Mouse (Mus musculus) thymus, postnatal 4 days (tissue): ENCODE measurements at regions not wholly inside any gene's neighbourhood (a gene's known extent, or its start where the extent isn't known, plus 50 kb on each side); places are given as distances from the start of the nearest gene placed in this dataset.

Experiments used
- DNase-seq: peaks from one replicate; pipeline ENCODE4 v3.0.0; 2021

GRCm38 (mm10) chr11:20882756-20883155, 51.9 kb upstream of the Lgalsl start:
- DNase-seq: no peak

DNA sequence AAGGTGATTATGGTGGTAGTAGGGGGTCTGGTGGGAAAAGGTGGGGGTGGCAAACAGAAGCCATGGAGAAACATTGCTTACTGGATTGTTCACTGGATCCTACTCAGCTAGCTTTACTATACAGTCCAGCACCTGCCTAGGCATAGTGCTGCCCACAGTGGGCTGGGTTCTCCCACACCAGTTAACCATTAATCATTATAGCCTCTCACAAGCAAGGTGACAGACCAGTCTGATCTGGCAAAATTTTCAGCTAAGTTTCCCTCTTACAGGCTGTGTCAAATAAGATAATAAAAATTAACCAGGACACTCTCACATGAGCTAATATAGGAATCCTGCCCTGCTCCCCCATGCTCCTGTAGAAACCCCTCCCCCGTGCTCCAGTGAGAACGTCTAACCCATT, 53.1 kb upstream of the Lgalsl start:
- no peak for DNase-seq

GRCm38 (mm10) chr11:20887044-20887443, 56.2 kb upstream of the Lgalsl start:
- no peak for DNase-seq

DNA sequence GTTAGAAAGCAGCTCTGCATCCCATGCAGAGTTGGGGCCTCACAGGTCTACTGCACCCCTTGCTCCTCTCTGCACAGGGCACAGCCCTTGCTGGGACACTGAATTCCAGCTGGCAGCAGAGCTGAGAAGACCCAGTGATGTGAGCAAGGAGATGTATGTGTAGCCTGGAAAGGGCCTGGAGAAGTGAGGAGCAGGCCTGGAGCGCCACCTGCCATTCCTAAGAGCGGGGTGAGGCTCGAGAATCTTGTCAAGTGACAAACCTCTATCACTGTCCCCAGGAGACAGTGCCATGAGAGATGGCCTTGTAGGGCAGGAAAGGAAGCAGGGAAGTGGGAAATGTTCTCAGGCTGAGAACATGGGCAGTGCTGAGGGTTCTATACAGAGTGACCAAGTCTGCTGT, 59.6 kb upstream of the Lgalsl start:
- no peak for DNase-seq

DNA sequence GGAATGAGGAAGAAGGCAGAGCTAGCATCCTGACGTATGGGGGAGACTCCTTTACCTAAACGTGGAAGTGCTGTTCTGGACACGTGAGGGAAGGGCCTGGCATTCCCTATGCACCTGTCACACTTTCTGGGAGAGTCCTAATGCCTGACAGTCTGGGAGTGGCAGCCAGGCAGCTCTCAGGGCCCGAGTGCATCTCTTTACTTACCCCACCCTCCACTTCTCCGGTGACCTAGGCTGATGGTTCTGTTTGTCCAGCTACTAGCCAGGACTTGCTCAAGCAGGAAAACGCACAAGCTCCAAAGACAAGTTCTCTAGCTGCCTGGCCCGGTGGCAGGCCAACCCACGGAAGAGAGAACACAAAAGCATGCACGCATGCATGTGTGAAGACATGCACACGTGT, 60.9 kb upstream of the Lgalsl start:
- no peak for DNase-seq

DNA sequence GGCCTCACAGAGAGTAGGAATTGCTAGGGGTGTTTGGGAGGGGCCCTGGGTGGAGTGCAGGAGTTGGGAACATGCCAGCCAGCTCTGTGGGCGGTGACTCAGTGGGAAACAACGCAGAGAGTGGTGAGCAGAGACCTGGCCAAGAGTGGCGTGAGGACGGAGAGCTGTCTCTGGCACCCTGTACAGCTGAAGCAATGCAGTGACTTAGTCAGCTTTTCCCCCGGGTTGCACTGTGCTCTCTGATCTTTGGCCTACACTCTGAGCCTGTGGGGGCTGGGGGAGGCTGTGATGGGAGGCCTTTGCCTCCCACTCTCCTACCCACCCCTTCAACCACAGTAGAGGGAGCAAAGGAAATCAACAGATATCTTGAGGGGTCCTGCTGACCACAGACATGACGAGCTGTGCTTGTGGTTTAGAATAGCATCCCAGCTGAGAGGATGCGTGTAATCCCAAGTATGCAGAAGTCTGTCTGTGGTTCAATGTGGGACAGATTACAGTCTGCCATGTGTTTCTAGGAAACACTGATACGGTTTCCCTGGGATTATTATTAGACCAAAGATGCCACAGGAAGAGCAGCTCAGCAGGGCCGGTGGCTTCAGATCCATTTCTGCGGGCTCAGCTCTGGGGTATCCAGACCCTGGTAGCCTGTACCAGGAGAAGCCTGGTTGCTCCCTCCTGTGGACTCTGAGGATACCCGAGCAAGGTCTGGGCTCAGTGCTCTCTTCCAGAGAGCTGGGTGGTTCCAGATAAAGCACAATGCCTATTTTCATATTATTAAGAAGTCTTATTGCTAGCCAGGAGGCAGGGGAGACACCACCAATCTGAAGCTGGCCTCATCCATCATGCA, 65.6 kb upstream of the Lgalsl start:
- DNase-seq: peak; percentile 13

- DNase-seq: no peak
These were observed 66.6 kb upstream of the Lgalsl start for GRCm38 (mm10) chr11:20897468-20897867.

DNA sequence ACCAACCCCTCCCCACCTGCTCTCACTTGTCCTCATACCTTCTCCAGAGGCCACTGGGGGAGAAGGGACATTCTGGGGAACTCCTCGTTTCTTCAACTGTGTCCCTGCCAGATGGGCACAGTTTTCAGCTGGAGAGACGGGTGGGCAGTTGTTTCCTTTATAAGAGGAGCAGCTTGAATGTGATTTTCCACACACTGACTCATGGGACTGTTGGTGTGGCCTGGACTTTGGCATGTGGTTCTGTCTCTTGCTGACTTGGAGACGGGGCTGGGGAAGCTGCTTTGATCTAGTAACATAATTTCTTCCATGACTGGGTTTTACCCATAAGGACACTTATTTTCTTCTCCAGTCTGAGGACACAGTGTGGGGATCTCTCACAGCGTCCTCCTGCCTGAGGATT, 67.7 kb upstream of the Lgalsl start:
- DNase-seq: no peak

DNA sequence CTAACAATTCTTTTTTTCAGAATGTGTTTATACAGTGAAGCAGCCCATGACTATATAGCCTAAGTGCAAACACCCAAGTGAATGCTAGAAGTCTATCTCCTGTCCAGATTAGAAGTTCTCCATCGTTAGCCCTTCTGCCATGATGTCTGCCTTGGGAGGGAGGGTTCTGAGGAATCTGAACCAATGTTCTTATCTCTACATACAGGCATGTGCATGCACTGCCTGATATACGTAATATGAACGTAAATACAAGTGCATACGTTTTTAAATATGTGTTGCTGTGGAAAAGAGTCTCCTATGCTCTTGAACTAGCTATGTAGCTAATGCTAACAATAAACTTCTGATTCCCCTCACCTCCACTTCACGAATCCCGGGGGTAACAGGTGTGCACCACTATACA, 68.9 kb upstream of the Lgalsl start:
- DNase-seq: no peak

DNA sequence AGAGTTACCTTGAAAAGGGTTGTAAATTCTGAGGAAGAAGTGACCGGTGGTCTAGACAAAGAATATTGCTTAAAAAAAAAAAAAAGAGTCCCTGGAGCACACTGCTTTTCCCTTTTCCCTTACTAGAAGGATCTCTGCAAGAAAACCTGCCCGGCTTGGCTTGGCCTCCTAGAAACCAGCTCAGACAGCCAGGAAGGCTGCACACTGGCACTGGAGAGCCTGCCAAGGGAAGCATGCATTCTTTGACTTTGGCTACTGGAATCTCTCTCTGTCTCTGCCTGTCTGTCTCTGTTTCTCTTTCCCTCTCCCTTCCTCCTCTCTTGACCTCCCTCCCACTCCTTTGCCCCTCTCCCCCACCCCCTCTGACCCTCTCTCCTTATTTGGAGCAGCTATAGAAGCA, 71.1 kb upstream of the Lgalsl start:
- DNase-seq: no peak

DNA sequence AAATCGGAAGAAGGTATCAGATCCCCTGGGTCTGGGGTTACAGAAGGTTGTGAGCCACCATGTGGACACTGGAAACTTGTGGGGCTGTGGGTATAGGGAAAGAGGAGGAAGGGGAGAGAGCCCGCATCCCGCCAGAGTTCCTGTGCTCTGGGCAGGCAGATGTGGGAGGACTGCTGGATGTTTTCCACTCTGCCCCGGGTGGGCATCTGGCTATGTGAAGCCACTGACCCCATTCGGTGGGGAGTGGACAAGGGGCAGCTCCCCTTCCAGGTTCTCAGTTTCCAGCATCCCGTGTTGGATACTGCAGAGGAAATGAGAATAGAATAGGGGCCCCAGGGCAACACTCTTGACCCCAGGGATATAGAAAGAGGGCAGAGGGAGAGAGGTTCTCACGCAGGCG, 72.1 kb upstream of the Lgalsl start:
- DNase-seq: no peak

- DNase-seq: no peak
These were observed 77.1 kb upstream of the Lgalsl start for GRCm38 (mm10) chr11:20907996-20908395.

GRCm38 (mm10) chr11:20908471-20908870, 77.6 kb upstream of the Lgalsl start:
- DNase-seq: no peak

GRCm38 (mm10) chr11:20913042-20913441, 82.2 kb upstream of the Lgalsl start:
- peak; percentile 27 for DNase-seq

- peak; percentile 92 for DNase-seq
These were observed 82.9 kb upstream of the Lgalsl start for GRCm38 (mm10) chr11:20913598-20914296.

DNA sequence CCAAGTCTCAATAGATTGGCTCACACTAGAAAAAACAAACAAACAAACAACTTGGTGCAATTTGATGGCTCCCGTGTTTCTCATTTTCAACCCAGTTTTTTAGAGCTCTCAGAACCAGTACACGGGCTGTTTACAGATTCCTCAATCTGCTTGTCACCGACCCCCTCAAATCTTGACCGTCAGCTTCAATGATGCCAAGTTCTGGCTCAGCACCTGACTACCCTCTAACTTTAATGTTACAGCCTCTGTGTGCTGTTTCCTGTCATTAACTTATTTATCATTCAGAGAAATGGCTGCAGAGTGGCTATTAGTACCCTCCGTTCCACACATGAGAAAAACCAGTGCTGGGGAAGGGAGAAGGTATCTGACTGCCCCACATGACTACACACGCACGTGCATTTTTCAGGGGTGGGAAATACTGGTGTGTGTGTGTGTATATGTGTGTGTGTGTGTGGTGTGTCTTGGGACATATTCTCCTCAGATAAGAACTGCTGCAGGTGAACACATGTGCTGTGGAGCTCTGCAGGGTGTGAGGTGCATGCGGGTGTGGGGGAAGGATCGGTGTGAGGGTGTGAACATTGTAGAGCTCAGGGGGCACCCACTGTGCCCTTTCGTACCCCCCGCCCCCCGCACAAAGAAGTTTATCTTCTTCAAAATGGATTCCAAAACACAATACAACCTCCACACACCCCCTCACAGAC, 83.6 kb upstream of the Lgalsl start:
- no peak for DNase-seq

- peak; percentile 20 for DNase-seq
These were observed 84.3 kb upstream of the Lgalsl start for GRCm38 (mm10) chr11:20915182-20915602.

- peak; percentile 37 for DNase-seq
These were observed 85.0 kb upstream of the Lgalsl start for GRCm38 (mm10) chr11:20915687-20916432.

DNA sequence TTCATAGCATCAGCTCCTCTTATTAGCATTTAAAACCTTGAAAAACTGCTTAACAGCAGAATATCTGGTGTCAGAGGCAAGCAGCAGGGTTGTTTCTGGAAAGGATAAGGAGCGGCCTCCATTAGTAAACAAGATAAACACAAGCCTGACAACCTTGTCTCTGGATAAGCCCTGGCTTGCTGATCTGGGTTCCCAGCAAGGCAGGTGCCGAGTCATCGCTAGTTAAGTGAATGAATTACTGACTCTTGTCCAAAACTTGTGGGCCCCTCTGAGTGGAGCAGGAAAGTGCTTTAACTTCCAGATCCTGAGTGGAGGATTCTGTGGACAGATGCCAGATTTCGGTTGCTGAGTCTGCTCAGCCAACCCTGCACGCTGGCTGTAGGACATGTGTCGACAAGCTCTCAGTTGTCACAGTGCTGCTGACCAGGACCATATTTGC, 85.6 kb upstream of the Lgalsl start:
- DNase-seq: no peak

DNA sequence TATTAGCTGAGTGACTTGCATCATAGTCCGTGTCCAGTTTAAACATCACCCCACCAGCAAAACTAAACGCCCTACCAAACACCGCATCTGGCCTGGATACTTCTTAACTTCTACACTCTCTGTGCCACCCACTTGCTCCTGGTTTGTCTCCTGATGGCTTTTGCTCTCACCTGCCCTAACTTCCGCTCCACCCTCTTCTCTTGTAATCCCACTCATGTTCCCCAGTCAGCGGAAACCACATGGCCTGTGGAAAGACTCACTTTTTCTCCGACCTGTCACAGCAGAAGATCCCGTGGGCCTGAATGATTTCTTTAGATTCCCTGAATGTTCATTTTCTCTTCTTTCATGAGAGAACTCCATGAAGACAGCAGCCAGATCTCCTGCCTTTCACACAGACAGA, 86.1 kb upstream of the Lgalsl start:
- DNase-seq: no peak

GRCm38 (mm10) chr11:20917483-20917882, 86.6 kb upstream of the Lgalsl start:
- DNase-seq: no peak

- DNase-seq: no peak
These were observed 92.3 kb upstream of the Lgalsl start for GRCm38 (mm10) chr11:20923115-20923514.

DNA sequence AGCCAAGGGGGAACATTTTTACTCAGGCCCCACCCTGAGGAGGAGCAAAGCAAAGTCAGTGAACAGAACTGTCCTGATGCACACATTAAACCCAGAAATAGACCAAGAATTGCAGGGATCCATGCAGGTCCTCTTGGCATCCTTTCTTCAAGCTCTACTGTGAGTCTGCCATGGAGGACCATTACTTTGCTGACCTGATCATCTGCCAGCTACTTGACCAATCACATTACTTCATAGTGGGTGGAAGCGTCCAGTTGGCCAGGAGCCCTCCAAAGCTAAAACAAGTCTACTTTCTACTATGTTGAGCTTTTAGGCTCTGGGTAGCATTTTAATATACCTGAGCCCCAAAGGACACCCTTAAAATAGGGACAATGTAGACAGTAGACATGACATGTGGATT, 98.6 kb upstream of the Lgalsl start:
- DNase-seq: no peak
